Mouse (Mus musculus) kidney, postnatal 4 days (tissue): ENCODE data around the gene Kcnip1.

Source experiments
- DNase-seq, 2 experiments: peaks; one replicate each; pipeline ENCODE4 v3.0.0; 2021; ENCODE audit warnings: mixed read lengths in 2 of 2

Kcnip1 gene

GRCm38 (mm10) chr11:33937641-33938040 lies 55.3 kb downstream of the Kcnip1 start:
- DNase-seq = no peak

- DNase-seq = peak in 1 of 2 experiments; percentile 17
These were observed 58.7 kb downstream of the Kcnip1 start for GRCm38 (mm10) chr11:33934286-33934685.

GRCm38 (mm10) chr11:33932386-33933111 lies 60.4 kb downstream of the Kcnip1 start:
- DNase-seq = peak; percentile 54 to 68

GRCm38 (mm10) chr11:33931836-33932385 lies 61.0 kb downstream of the Kcnip1 start:
- peak; percentile 79 to 87 for DNase-seq

GRCm38 (mm10) chr11:33929412-33929811 lies 63.5 kb downstream of the Kcnip1 start:
- no peak for DNase-seq

GRCm38 (mm10) chr11:33928658-33929057 lies 64.3 kb downstream of the Kcnip1 start:
- peak; percentile 68 to 74 for DNase-seq

- DNase-seq = no peak
These were observed 65.1 kb downstream of the Kcnip1 start for GRCm38 (mm10) chr11:33927836-33928235.

GRCm38 (mm10) chr11:33927321-33927720 lies 65.6 kb downstream of the Kcnip1 start:
- no peak for DNase-seq

- peak in 1 of 2 experiments; percentile 37 for DNase-seq
These were observed 66.4 kb downstream of the Kcnip1 start for GRCm38 (mm10) chr11:33926551-33926950.

GRCm38 (mm10) chr11:33925778-33926177 lies 67.2 kb downstream of the Kcnip1 start:
- no peak for DNase-seq

- DNase-seq = no peak
These were observed 69.9 kb downstream of the Kcnip1 start for GRCm38 (mm10) chr11:33923031-33923430.

GRCm38 (mm10) chr11:33921451-33921850 lies 71.5 kb downstream of the Kcnip1 start:
- peak; percentile 40 to 61 for DNase-seq

- DNase-seq = no peak
These were observed 73.1 kb downstream of the Kcnip1 start for GRCm38 (mm10) chr11:33919826-33920225.

- no peak for DNase-seq
These were observed 74.5 kb downstream of the Kcnip1 start for GRCm38 (mm10) chr11:33918424-33918823.

GRCm38 (mm10) chr11:33917574-33917973 lies 75.4 kb downstream of the Kcnip1 start:
- peak; percentile 85 to 86 for DNase-seq

GRCm38 (mm10) chr11:33914216-33914615 lies 78.7 kb downstream of the Kcnip1 start:
- DNase-seq = no peak

- DNase-seq = no peak
These were observed 79.9 kb downstream of the Kcnip1 start for GRCm38 (mm10) chr11:33913061-33913460.

GRCm38 (mm10) chr11:33912151-33912571 lies 80.8 kb downstream of the Kcnip1 start:
- DNase-seq = peak; percentile 20 to 48

- DNase-seq = no peak
These were observed 82.0 kb downstream of the Kcnip1 start for GRCm38 (mm10) chr11:33910982-33911381.

- DNase-seq = no peak
These were observed 84.4 kb downstream of the Kcnip1 start for GRCm38 (mm10) chr11:33908360-33909175.

GRCm38 (mm10) chr11:33903494-33903893 lies 89.5 kb downstream of the Kcnip1 start:
- no peak for DNase-seq

- DNase-seq = no peak
These were observed 90.6 kb downstream of the Kcnip1 start for GRCm38 (mm10) chr11:33902377-33902776.

- no peak for DNase-seq
These were observed 91.2 kb downstream of the Kcnip1 start for GRCm38 (mm10) chr11:33901783-33902182.

GRCm38 (mm10) chr11:33891084-33891483 lies 101.9 kb downstream of the Kcnip1 start:
- no peak for DNase-seq
